ENCODE assay signal across 19 mouse cellular contexts in genomic region chr12:104830666-104831435, GRCm38 (mm10). TPM values are rescaled to one million over a fixed set of nuclear protein-coding genes. Genes with fewer than 3 reads are reported as not detected.
DNase-seq lines count a peak whose midpoint lies in the region; ATAC-seq and TF ChIP-seq lines count a peak whose summit lies in the region.
"Had no signal": no experiment of that assay in that cellular context is flagged by ENCODE, and none has a peak within 500 bp of the region (broad histone marks: within the 10 kb centered on the region; RNA-seq: fewer than 3 reads in every experiment).

No protein-coding gene starts in this region.

- H3K27ac ChIP-seq in gastrocnemius, adult 2 months = peak overlapping the region; percentile 79
- H3K27ac ChIP-seq in left cerebral cortex, adult 2 months = peak overlapping the region; percentile 53; the same call in 1 of the 2 replicates
- H3K27ac ChIP-seq in kidney, embryonic 15.5 days = peak overlapping the region; percentile 79
- no peak overlapping the region for H3K27ac ChIP-seq in forebrain, embryonic 13.5 days
- H3K27ac ChIP-seq: hindbrain, postnatal 0 days; limb, embryonic 12.5 days; macrophage had no signal

- WGBS in kidney, embryonic 15.5 days = 66% methylated on average over 17 of the region's 17 CpGs
- WGBS in forebrain, embryonic 13.5 days = 72% methylated on average over 17 of the region's 17 CpGs

- no peak overlapping the region for H3K9ac ChIP-seq in kidney, embryonic 15.5 days
- no peak overlapping the region for H3K9ac ChIP-seq in forebrain, embryonic 13.5 days
- H3K9ac ChIP-seq: forebrain, postnatal 0 days; limb, embryonic 12.5 days; liver, postnatal 0 days had no signal

- no peaks in the 10 kb centered on the region for H3K9me3 ChIP-seq in kidney, embryonic 15.5 days (replicated peaks)
- 0 out of 2 replicates have a peak, but pooled peaks cover under 1% of the 10 kb centered on the region for H3K9me3 ChIP-seq in forebrain, embryonic 13.5 days (replicated peaks)
- H3K9me3 ChIP-seq: forebrain, embryonic 10.5 days; heart, embryonic 10.5 days; limb, embryonic 12.5 days had no signal

- no peaks in the 10 kb centered on the region for H3K36me3 ChIP-seq in kidney, embryonic 15.5 days
- no peaks in the 10 kb centered on the region for H3K36me3 ChIP-seq in forebrain, embryonic 13.5 days (ENCODE audit: poor library complexity, severe bottlenecking)
- H3K36me3 ChIP-seq: forebrain, embryonic 10.5 days; heart, embryonic 10.5 days; limb, embryonic 12.5 days had no signal

- H3K4me3 ChIP-seq in gastrocnemius, adult 2 months = no peak overlapping the region
- no peak overlapping the region for H3K4me3 ChIP-seq in left cerebral cortex, adult 2 months
- no peak overlapping the region for H3K4me3 ChIP-seq in kidney, embryonic 15.5 days (replicated peaks)
- H3K4me3 ChIP-seq in forebrain, embryonic 13.5 days = no peak overlapping the region
- H3K4me3 ChIP-seq: forebrain, embryonic 10.5 days; heart, embryonic 10.5 days; limb, embryonic 12.5 days had no signal

- peak; percentile 54 for DNase-seq in gastrocnemius, adult 2 months
- no peak for DNase-seq in gastrocnemius, postnatal 4 days (ENCODE audit: low spot score in 2 of 2)
- no peak for DNase-seq in left cerebral cortex, adult 2 months (ENCODE audit: extremely low spot score in 1 of 2, low spot score in 2 of 2)
- DNase-seq in left cerebral cortex, adult 9 months (ENCODE audit: low spot score in 2 of 2) = no peak
- peak; percentile 70 to 80 for DNase-seq in kidney, postnatal 36 days
- no peak for DNase-seq in thymus, postnatal 0 days (ENCODE audit: low spot score)
- DNase-seq: adrenal gland, postnatal 25 days; cerebellum, postnatal 10 days; forebrain, postnatal 0 days; liver, postnatal 0 days had no signal

- no peak for TF ChIP-seq CTCF in gastrocnemius, adult 2 months (IDR thresholded peaks at IDR 0.05)
- TF ChIP-seq CTCF in left cerebral cortex, adult 2 months (IDR thresholded peaks at IDR 0.05) = no peak

- peak; percentile 10 for ATAC-seq in kidney, embryonic 15.5 days (replicated peaks; ENCODE audit: low FRiP score)
- no peak for ATAC-seq in forebrain, embryonic 13.5 days
- ATAC-seq: forebrain, postnatal 0 days had no signal

- H3K4me1 ChIP-seq in kidney, embryonic 15.5 days = peaks cover 45% of the 10 kb centered on the region
- H3K4me1 ChIP-seq in forebrain, embryonic 13.5 days = peaks cover 31% of the 10 kb centered on the region

- no peak overlapping the region for H3K4me2 ChIP-seq in kidney, embryonic 15.5 days
- H3K4me2 ChIP-seq in forebrain, embryonic 13.5 days = no peak overlapping the region
- H3K4me2 ChIP-seq: limb, embryonic 12.5 days; liver, embryonic 11.5 days had no signal

- H3K27me3 ChIP-seq in kidney, embryonic 15.5 days = no peaks in the 10 kb centered on the region
- H3K27me3 ChIP-seq in forebrain, embryonic 13.5 days = peaks cover 10% of the 10 kb centered on the region; the same call in 1 of the 2 replicates

- intact Hi-C loops in gastrocnemius, adult 2 months (cut with DNase I) = loop anchor here (10.0 kb wide), 1 partner anchor 194 kb away; no protein-coding TSS in a partner anchor
- intact Hi-C loops in left cerebral cortex, adult 2 months (cut with DNase I) = loop anchor here (10.0 kb wide), 1 partner anchor 194 kb away; no protein-coding TSS in a partner anchor

RNA-seq across cellular contexts. Expression of gene Clmn, which starts 34.0 kb away (rescaled TPM):
- 1 to 10 TPM; 2.6 to 3.2 TPM for total RNA-seq in gastrocnemius, adult 2 months (2021)
- total RNA-seq in gastrocnemius, postnatal 4 days (2021) = 1 to 10 TPM; 6.2 TPM
- total RNA-seq in left cerebral cortex, adult 2 months (2021) = 10 to 100 TPM; 43.1 to 51.7 TPM
- polyA plus RNA-seq in kidney, embryonic 15.5 days (2015; fragmentation: Nextera tagmentation; extraction: Ambion mirVana) = 4.9 and 5.5 TPM in 2 replicates
- polyA plus RNA-seq in thymus, postnatal 0 days (2015; fragmentation: Nextera tagmentation; extraction: Ambion mirVana) = 0.62 and 0.65 TPM in 2 replicates
- polyA plus RNA-seq in forebrain, embryonic 13.5 days (2015; fragmentation: Nextera tagmentation; extraction: Ambion mirVana) = 0.75 and 0.83 TPM in 2 replicates
- total RNA-seq: monocyte, adult 5-6 weeks had no signal
- polyA plus RNA-seq: macrophage had no signal

Comparison
In these comparisons a context has a peak if more than half of its experiments do, and no peak if none do; other contexts are left out.
1. DNase-seq: peak in gastrocnemius, adult 2 months (single experiment) and kidney, postnatal 36 days (2 of 2); none in gastrocnemius, postnatal 4 days (0 of 2), left cerebral cortex, adult 2 months (0 of 2), left cerebral cortex, adult 9 months (0 of 2) and thymus, postnatal 0 days (single experiment).
2. RNA of gene Clmn, which starts 34.0 kb away (total RNA-seq): 43.1 to 51.7 TPM in left cerebral cortex, adult 2 months; 6.2 TPM in gastrocnemius, postnatal 4 days and 2.6 to 3.2 TPM in gastrocnemius, adult 2 months; every median in the first group is over 4 times any median in the second.